Mouse (Mus musculus): ENCODE data around the gene Mbip.

Mbip gene

DNA sequence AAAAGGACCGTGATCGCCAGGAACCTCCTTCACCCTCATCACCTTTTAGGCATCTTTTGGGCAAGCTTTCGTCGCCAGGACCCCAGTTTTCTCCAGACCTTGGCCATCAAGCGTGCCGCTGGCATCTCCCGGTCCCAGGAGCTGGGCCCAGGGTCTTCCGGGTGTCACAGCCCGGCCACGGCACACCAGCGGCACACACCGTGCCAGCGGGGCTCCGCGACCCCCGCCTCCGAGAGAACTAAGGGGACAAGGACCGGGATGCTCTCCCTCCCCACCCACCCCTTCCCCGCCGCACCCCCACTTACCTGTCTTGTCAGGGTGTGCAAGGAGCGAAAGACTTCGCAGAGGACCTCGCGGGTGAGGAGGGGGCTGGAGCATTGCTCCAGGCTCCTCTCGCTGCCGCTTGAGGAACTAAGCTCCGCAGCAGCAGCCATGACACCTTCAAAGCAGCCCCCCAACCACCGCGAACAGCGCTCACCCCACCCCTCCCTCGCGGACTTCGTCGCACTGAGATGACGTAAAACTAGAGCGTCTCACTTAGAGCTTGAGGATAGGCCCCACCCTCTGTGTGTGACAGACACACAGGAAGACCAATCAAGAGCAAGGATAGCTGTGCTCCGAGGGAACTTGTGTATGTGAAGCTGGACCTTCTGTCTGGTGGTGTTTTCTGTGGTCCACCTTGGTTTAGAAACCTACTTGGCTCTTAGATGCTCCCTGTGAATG lies at the start of gene Mbip:
Mbip (minus strand) TSS at position 528 of the 723 bp plus-strand sequence.
- DNase-seq = peak; percentile 98

DNA sequence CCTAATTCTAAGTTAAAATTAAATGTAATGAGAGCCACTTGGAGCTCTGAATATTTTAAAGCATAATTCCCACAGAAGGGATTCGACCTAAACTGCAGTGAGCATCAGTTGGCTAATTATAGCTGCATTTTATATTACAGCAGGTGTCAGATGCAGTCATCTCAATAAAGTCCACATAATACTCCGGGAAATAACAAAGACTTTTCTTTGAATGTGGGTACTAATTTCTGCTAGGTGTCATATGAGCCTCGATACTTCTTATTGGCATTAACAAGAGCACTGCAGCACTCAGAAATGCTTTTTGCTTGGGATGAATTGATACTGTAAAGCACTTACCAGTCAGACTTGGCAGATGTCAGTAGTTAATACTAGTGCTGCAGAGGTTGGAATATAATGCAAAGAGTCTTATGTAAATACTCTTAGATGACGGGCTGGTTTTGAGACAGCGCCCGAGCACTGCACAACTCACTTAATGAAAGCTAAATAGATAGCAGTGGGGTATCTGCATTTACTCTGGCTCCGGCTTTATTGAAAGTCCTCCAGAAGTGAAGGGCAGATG lies 42.0 kb upstream of the Mbip start:
- no peak for DNase-seq

DNA sequence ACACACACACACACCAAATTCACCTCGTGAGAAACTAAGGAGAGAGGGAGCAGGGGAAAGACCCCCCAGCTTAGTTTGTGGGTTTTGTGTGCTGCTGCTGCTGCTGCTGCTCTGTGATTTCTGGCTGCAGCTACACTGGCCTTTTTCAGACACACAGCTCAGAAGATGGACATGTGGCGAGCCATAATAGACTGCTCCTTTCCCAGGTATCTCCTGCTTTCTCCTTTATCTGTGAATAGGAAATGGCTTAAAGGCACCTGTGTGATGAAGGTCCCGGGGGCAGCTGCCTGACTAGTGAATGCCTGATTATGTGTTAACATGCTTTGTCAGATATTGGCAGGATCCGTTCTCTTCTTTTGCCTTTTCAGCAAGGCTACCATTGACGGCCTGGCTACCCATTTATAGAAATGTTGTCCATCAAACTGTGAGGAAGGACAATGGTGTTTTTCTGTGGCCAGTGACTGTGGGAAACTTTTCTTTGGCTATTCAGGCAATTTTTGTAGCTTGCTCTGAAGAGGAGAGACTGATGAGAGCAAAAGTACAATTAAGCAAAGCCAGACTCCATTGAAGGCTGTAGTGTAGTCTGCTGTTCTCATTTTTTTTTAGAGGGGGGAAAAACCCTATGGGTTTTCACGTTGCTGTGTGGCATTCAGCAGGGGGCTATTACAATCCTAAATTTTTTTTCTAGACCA lies 41.4 kb upstream of the Mbip start:
- no peak for DNase-seq

- DNase-seq = no peak
Observed at GRCm38 (mm10) chr12:56344771-56345314, 851 bp downstream of the Mbip start.

GRCm38 (mm10) chr12:56339295-56340056 lies 6.2 kb downstream of the Mbip start:
- no peak for DNase-seq

- no peak for DNase-seq
Observed at GRCm38 (mm10) chr12:56333461-56333860, 12.2 kb downstream of the Mbip start.

DNA sequence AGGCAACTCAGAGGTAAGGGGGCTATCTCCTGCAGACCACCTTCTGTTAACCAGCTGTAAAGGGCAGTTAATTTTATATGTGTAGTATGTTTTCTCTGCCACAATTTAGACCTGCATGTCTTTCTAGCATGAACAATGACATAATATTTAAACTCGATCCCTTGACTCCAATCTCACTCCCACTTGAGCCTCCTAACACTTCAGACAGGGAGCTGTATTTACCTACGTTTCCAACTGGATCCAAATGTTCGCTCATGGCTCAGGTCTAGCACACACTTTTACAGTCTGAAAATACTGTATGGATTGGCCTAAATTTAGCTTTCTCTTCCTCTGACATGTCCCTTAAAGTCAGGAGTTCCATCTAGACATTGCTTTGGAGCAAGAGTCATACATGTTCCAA lies 13.2 kb downstream of the Mbip start:
- no peak for DNase-seq

DNA sequence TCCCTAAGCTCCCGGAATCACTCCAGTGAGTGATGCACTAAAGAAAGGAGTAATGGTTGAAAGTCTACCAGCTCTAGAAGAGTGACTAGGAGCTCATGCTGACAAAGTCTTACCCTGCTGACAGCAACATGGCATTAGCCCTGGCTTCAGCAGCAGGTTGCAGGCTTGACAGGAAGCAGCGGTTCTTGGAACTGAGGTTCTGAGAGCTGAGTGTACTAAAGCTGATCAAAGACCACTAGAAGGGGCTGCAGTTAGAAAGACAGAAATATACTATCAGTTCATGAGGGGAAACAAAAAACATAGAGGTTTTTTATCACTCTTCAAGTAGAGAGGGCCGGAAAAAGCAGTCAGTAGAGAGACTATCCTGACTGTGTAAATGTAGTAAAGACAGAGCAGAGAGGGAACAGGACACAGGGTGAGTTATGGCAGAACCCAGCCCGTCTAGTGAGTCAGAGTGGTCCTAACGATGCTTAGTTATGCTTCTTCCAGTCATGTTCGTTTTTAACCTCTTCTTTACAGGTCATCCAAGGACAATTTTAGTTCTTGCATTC lies 18.2 kb downstream of the Mbip start:
- DNase-seq = no peak

- DNase-seq = no peak
Observed at GRCm38 (mm10) chr12:56325851-56326250, 19.8 kb downstream of the Mbip start.

DNA sequence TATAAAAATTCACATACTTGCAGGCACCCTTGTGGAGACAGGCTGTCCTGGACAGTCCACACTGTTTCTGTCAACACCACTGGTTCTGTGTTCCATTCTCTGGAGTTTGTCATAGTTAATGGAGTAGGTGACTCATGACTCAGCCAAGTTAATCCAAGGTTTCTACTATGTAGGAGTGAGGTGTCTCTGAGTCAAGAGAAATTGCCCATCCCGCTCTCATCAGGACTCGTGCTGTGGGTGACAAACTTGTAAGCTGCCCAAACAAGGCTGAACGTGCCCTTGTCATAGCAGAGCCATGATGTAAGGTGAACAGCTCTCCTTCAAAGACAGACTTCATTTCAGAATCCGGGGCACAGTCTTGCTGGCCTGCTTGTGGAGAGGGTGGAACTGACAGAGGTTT lies 26.8 kb downstream of the Mbip start:
- no peak for DNase-seq

DNA sequence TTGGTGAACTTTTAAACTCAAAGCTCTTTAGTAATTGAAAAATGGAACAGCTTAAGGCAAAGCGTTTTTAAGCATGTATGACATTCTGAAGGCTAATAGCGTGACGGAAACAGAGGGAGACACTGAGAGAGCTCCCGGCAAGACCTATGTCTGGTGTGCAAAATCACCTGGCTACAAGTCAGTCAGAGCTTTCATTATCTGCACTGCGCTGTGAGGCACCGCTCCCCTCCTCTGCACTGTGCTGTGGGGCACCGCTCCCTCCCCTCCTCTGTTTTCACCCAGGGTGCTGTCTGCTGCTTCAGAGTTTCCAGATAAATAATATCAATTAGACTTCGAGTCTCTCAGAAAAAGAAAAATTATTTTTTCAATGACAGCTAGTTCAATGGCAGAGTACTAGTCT lies 27.6 kb downstream of the Mbip start:
- DNase-seq = no peak

DNA sequence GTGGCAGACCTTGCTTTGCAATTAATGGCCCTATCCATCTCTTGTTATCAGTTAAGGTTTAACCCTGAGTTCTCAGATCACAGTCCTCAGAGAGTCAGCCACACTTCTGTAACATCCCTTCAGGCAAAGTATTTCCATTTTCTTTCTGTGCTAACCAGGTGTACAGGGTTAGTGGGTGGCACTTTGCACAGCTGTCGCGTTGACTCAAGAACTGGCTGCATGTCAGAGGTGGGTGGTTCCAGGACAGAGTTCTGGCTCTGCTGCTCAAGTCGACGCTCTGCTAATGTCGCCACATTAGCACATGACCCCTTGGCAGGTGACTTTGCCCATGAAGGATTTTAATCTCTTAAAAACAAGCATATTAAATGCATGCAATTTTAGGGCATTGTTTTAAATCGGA lies 39.9 kb downstream of the Mbip start:
- no peak for DNase-seq

DNA sequence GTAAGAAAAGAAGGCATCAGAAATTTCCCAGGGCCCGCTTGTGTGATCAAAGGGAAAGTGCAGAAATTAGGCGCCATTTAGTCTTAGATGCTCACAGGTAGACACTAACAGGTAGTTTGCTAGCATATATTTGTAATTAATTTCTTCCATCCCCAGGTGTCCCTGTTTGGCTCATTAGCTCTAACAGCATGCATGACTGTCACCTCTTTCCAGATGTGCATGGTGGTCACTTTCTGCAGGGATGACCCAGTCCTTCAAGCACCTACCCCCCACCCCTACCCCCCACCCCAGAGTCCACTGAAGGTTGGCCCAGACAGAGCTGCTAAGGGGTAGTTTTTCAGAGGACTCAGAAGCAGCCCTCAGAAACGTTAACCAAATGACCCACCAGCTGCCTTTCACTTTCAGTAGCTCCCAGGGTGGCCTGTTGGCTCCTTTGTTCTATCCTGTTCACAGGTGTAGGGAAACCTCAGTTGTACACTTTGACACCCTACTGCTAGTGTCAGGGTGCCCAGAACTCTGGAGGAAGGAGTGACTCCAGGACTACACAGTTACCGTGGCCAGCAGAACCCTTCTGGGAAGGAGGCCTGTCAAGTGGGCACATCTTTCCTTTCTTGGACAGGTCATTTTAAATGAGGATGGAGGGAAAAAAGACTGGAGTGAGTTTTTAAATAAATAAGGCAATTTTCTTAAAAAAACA lies 43.2 kb downstream of the Mbip start:
- no peak for DNase-seq

DNA sequence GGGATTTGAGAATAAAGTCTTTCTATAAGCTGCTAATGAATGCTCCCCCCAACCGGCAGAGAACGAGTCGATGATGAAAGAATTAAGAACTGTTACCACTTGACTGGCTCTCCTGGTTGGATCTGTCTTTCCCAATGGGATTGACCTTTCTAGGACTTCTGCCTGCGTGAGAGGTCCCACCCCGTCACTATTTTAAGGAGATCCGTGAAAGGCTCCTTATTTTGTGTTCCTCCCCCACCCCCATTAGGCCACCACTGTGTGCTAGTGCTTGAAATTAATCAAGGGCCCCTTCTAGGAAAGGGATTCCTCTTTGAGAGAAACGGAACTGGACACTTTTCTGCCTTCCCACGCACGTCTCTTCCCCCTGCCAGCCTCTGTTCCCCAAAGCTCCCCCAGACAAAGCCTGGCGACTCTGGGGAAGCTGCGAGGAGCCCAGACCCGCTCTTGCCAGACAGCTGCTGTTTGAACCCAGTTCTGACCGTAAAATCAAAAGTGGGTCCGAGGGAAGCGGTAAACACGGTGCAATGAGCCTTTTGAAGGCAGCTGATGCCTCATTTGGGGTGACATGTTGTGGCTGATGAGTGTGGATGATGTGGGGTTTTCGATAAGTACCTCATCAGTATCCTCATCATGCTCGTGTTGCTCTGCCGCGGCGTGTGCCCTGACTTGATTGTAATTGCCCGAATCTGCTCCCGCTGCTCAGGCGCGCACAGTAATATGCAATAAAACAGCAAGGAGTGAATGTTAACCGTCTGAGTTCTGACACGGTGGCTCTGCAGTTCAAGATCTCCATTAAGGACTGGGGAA lies 44.0 kb downstream of the Mbip start:
- DNase-seq = no peak

GRCm38 (mm10) chr12:56299610-56300009 lies 46.1 kb downstream of the Mbip start:
- no peak for DNase-seq

- no peak for DNase-seq
Observed at GRCm38 (mm10) chr12:56298919-56299318, 46.8 kb downstream of the Mbip start.

- no peak for DNase-seq
Observed at GRCm38 (mm10) chr12:56297921-56298830, 47.5 kb downstream of the Mbip start.

- DNase-seq = no peak
Observed at GRCm38 (mm10) chr12:56297099-56297498, 48.6 kb downstream of the Mbip start.

GRCm38 (mm10) chr12:56296524-56296923 lies 49.2 kb downstream of the Mbip start:
- no peak for DNase-seq

GRCm38 (mm10) chr12:56295160-56295559 lies 50.5 kb downstream of the Mbip start:
- no peak for DNase-seq

Measured in cerebellum, adult 8-10 months (tissue).